Mouse (Mus musculus) kidney, adult 18-20 months (tissue): ENCODE measurements at regions not wholly inside any gene's neighbourhood (a gene's known extent, or its start where the extent isn't known, plus 50 kb on each side); places are given as distances from the start of the nearest gene placed in this dataset.

Experiments used
- DNase-seq: peaks from one replicate; pipeline ENCODE4 v3.0.0; 2021

DNA sequence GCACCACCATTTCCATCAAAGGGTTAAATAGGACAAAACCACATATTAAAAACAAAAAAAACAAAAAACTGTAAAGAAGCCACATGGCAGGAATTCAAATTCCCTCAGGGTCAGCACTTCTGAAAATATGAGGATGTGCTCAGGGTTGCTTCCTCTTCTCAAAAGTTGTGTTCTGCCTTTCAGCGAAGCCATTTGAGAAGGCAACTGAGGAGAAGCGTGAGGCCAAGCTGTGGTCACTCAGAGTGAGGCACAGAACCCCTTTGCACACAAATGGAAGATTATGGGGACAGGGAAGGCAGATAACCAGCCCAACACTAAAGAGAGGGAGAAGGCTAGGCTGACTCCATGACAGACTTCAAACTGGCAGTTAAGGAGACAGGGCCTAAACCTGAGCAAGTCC, 142.8 kb upstream of the Jade1 start:
- no peak for DNase-seq

DNA sequence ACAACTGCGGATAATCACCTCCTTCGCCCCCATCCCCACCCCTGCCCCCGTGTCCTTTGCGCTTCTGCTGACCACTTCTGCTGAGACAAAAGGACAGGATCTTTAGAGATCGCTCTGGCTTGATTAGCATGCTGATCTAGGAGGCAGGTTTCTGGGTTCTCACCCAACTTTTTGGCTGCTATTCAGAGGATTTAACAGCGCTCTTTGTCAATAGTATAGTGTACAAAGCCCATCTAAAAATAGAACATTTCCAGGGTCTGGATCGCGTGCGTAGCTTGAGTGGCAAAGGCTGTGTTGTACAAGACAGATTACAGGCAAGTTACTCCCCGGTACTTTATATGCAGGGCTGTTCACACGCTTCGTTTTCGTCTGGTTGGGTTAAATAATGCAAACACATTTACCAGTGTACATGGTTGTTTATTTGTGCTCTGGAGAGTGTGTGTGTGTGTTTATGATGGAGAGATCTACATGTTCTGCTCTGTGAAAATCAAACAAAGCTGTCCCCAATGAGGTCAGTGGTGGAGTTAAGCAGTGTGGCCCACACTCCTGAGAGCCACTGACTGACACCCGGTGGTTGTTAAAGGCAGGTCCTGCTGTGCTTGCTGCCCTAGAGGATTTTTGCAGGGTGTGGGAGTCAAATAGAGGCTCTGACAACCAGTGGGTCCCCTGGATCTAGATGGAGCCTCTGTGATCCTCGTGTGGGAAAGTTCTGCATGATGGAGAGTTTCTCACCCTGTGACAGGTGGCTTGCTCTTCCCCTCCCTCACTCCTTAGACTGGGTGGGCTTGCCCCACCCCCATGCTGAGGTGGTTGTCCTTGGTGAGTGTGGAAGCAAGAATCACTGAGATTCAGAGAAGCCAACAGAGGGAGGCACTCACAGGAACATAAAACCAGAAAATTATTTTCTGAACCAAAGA, 146.5 kb upstream of the Jade1 start:
- DNase-seq, result peak; percentile 33

DNA sequence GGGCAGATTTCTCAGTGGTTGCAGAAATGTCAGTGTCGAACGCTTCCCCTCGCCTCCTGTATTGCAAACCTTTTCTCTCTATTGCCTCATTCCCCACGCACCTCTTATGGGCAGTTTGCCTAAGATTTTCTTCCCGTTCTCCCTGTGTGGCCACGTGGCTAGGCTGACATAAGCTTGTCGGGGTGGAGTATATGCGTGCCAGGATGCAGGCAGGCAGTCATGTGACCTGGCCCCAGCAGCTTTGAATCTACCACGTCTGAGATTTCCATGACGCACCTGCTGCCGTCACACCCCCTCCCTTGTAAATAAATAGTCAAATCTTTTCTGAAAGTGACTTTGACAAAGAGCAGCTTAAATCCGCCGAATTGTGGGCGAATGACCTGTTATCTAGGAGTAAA, 147.1 kb upstream of the Jade1 start:
- DNase-seq, result peak; percentile 75

DNA sequence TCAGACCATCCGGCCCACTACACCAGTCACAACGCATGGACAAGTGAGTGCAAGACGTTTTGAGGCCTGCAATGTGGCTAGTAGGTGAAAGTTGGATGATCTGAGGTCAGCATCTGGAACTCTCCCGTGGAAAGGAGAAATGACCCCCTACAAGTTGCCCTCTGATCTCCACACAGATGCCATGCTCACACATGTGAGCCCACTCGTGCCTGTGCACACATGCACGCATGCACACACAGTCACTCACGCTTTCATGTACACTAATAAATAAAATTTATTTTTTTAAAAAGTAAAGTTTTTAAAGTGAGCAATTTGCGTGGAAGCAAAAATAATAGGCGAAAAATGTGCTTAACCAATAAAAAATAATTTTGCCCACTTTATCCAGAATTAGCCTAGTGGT, 147.5 kb upstream of the Jade1 start:
- no peak for DNase-seq

DNA sequence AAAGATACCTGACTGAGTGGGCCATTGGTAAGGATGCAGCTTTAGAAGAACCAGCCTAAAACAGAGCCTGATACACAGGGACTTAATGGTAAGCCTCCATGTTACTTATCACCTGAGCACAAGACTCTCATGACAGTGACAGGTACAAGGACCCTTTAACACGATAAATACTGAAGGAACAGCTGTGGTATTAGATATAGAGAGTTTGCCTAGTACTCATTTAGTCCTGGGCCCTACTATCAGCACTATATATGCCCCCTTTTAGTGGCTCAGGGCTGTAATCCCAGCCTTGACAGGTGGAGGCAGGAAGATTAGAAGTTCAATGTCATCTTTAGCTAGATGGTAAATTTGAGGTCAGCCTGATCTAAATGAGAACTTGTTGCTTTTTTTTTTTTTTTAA, 148.0 kb upstream of the Jade1 start:
- no peak for DNase-seq

DNA sequence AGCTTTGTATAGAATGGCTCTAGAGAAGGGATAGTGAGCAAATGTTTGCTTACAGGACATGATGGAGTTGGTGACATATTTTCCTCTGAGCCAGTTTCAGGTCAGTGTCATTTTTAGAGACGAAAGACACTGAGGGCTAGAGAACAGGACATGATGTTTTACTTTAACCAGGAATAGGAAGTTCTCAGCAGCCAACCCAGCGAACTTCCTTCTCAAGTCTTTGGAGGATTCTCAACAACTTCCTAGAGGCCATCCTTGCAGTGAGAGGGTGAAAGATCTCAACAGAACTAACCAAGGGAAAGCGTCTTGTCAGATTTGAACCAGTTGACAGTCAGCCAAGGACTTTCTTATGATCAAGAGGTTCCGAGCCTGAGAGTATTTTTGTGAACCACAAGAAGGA, 153.7 kb upstream of the Jade1 start:
- DNase-seq, result no peak

DNA sequence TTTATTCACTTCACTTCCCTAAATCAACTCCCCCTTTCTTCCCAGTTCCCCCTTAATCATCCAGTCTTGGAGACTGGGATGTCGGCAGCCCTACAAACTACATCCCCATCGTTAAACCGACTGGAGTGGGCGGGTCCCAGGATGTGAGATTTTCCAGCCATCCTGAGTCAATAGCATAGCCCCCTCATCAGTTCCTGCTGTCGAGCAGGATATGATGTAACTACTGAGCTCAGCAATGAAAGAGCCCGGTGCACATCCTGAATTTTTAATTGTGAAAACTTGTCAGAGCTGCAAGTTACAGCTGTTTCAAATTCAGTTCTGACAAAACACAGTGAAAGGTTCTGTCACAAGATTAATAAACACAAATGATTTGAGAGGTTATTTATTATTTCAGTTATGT, 165.7 kb upstream of the Jade1 start:
- no peak for DNase-seq

DNA sequence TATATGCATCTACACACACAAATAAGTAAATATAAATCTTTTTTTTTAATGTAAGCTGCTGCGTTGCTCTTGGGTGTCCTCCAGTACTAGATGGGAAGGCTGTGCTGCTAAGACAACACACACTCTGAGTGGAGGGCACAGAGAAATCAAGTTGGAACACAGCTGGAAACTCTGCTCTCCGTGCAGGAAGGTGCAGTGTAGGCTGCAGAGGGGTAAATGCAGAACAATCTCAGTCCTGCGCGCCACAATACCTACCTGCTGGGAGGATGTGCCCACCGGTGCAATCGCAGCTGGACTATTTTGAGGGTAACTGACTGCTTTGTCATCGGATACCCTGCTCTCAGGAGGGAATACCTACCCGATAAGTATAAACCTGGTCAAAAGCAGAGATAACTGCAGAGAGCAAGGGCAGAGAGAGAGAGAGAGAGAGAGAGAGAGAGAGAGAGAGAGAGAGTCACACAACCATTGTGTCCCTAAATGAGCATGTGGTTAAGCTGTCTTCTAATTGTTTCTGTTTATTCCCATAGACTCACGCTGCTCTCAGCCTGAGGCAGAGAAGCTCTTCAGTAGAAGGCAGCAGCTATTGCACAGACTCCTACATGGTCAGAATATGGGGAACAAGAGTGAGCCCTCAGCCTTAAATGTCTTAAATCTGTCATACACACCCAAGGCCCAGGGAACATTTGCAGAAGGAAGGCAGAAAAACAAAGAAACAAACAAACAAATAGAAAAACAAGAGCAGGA, 167.9 kb upstream of the Jade1 start:
- no peak for DNase-seq

DNA sequence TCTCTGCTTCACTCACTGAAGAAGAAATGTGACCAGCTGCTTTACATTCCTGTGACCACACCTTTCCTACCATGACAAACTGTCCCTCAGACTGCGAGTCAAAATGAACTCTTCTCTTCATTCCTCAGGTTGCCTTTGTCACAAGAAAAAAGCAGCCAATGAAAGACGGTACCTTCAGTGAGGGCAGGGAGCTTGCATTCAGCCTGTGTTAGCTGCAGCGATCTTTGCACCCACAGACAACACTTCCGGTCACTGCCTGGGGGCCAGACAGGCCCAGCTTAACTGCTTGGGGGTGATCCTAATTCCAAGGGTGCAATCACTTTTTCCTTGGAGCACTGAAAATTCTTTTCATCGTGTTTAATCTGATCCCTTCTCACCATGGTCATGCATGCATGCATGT, 169.2 kb upstream of the Jade1 start:
- DNase-seq, result no peak

DNA sequence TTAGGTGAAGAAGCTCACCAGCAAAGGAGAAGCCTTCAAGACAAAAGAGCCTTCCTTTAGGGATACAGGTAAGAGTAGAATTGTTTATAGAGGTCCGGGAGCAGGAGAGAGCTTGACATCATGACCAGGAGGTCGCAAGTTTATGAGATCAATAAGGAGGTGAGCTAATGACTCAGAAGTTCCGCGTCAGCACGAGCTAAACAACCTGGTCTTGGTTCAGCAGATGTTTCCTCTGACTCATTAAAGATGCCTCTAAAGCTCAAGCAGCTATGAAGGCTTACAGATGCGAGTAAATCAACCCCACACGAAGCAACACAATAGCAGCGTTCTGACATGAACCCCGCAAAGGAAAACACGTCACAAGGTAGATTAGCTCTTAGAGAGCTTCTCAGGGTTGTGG, 171.1 kb upstream of the Jade1 start:
- no peak for DNase-seq

DNA sequence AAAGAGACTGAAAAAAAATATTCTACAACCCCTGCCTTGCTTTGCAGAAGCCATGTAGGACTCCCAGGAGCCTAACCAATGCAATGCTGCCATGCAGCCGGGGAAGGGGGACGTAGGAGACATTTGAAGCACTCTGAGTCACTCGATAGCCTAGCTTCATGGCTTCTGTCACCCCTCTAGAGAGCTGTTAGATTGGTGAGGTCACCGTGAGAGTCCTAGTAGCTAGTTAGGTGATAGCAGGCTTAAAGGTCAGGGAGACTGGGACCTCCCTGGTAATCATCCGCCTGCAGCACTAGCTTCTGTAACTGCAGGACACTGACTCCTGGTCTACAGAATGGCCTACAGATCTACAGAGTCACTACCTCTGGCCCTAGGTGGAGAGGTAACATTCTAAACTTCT, 177.0 kb upstream of the Jade1 start:
- DNase-seq, result no peak

DNA sequence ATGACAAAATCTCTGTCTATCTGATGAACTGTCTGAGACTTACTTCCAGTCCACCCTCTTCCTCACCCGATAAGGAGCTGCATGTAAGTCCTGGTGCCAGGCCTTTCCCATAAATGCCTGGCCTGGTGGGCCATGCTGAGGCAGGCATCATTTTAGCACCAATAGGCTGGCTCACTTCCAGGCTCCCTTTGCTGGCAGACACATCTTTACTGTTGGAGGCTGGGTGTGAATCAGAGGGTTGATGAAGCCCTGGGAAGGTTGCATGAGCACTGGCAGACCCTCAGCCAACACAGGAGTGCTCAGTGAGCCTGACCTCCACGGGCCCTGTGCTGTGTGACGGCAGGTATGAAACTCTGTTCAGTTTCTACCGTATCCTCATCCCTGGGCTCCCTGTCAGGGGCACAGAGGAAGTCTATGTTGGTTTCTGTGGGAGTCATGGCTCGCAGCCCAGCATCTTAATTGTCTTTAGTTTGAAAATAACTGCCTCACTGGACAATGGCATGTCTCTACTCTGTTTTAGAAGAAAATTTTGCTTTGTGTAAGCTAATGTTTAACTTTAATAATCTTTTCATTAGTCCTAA, 177.6 kb upstream of the Jade1 start:
- no peak for DNase-seq

DNA sequence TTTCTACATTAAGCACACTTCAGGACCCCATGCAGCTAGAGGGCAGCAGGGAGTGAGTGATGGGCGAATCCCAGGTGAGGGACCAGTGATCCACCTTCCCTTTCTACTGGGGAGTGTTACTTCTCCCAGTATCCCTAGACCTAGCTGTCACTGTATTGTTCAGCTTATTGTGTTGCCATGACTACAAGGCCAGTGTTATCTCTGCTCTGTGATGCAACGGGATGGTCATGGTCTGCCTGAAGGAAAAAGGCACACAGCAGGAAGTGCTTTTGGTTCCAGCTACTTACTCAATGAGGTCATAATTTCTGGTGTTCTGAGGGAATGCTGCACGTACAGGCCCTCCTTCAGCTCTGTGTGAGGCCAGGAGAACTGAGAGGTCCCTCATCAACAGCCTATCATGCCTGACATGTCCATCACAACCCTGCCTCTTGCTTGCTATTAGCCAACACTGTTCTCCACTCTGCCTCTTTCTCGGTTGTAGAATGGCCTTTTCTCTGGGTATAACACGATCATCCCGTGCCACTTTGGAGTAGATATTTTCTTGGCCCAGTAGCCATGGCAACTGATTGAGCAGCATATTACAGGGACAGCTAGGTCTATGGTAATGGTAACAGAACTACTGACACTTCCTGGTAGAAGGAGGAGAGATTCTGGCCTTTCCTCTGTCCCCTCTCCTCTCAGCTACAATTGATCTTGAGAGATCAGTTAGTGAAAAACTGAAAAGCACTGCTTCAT, 178.5 kb upstream of the Jade1 start:
- no peak for DNase-seq

DNA sequence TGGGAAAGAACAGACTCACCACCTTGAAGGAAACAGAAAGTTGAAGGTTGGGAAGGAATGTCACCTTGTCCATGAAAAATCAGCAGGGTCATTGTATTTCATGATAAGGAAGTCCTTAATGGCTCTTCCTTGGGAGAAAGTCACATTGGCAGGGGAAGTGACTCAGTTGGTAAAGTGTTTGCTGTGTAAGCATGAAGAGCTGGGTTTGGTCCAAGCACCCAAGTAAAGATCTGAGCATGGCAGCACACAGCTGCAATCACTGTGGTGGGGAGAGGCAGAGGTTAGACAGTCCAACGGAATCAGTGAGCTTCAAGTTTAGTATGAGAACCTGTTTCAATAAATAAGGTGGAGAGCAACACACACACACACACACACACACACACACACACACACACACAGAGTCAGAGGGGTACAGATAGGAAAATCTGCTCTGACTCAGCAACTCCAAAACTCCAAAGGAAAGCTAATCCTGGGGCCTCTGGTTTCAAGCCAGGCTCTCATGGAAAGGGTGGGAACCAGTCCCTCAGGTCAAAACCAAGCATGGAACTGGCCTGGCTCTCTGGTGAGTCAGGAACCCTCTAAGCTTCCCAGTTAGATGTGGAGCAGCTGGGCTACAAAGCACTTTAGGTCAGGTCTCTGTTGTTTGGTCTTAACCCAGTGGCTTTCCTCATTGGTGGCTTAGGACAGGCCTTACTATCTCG, 180.2 kb upstream of the Jade1 start:
- no peak for DNase-seq

DNA sequence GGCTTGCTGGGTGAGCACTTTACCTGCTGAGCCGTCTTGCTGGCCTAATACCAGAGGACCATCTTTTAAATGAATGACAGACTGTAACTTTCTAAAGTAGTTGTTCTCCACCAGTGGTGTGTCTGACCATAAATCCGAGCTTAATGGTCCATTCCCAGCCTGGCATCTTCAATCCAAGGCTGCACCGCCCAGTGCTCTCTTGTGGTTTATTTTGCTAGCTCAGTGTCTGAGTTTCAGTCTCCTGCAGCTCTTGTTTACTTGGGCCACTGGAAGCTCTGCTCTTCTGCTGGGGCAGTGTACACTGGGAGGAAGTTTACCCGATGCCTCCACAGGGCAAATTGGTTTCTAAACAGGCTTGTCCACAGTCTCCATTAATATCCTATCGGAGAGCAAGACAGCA, 182.3 kb upstream of the Jade1 start:
- no peak for DNase-seq

DNA sequence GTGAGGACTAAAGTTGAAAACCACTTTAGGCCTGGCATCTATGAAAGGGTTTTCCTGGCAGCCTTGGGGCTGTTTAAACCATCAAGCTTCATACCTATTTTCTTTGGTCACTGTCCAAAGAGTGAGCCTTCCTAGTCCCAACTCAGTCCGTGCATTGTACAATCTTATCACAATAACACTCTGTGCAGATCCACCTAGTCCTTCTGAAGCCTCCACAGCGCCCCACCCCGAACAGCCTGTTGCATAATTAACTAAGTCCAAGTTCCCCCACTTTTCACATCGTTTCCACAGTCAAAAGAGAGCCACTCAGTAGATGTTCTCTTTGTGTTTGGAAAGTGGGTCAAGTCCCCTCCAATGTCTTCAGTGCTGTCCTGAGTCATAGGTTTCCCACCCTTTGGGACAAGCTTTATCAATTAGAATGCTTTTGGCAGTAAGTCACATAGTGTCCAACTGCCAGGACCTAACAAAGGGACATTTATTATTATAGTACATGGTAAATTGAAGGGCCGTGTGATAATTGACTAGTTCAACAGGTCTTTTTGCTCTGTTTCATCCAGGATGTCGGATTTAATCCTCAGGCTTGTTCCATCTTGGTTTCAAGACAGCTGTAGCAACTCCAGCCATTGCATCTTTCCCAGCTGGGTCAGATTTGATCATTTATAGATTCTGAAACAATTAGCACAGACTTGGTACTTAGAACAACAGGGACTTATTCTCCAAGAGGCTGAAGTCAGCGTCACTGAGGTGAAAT, 187.0 kb upstream of the Jade1 start:
- DNase-seq, result no peak

DNA sequence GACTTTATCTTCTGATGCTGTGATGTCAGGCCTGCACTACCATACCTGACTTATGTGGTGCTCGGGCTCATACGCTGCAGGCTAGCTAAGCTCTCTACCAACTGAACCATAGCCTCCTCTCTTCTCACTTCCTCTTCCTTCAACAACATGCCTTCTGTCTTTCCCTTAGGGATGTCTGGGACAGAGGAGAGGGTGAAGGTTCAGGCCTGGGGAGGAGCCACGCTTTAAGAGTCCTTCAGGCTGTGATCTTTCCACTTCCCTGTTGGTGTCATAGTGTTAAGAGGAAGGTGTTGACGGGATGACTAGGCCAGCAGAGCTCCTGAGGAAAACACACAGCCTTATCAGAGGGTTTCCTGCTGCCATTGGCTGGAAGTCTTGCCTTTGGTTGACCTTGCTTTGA, 188.8 kb upstream of the Jade1 start:
- no peak for DNase-seq

DNA sequence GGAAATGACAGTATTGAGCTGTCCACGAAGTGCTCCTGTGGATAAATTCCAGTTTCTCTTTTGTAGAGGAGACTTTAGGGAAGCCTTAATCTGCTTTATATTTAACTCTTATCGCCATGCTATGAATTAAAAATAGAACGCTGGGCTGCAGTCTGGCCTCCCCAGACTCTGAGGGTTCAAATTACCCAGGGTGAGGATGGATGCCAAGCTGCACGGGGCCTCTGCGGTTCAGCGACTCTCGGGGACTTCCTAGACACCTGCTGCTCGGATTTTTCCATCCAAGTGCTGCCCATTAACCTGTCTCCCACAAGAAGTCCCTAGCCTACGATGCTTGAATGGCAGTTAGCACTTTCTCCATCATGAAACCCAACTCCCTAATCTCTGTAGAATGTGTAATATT, 189.3 kb upstream of the Jade1 start:
- no peak for DNase-seq

DNA sequence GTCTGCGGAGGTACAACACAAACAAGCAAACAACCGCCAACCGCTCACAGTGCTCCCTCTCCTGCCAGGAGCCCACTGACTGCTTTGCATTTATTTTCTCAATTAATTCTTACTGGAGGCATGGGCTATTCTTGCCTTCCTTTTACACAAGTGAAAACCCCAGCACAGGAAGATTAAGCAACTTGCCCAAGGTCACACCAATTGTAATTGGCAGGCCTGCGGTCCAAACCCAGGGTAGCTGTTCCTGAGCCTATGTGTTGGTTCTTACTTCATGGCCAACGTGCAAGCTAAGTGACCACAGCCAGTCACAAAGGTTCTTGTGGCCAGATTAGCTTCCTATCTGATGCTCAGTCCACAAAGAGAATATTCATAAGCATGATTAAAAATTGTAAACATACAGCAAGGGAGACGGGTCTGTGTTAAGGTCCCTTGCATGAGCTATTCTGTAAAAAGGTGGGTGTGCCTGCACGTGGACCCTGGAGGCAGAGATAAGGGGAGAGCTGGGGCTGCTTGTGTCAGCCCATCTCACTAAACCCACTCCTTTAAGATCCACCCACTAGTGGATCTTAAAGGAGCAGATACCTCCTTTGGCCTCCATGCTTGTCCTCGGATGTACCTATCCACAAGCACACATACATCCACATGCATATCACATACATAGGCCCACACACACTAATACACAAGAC, 190.2 kb upstream of the Jade1 start:
- no peak for DNase-seq

DNA sequence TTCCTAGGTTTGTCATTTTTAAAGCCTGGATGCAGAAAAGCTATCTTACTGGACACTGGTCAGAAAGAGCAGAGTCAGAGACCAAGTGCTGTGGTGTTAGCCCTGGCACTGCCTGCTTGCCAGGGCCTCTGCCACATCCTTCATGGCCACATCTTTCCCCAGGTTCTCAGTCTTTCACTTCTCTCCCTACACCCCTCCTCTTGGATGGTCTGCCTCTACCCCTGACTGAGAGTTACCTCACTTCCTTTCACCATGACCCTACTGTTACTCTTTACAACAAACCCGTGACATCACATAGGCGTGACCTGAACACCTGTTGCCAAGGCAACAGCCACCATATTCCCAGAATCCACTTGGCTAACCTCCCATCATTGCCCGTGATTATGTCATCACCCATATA, 191.6 kb upstream of the Jade1 start:
- no peak for DNase-seq

DNA sequence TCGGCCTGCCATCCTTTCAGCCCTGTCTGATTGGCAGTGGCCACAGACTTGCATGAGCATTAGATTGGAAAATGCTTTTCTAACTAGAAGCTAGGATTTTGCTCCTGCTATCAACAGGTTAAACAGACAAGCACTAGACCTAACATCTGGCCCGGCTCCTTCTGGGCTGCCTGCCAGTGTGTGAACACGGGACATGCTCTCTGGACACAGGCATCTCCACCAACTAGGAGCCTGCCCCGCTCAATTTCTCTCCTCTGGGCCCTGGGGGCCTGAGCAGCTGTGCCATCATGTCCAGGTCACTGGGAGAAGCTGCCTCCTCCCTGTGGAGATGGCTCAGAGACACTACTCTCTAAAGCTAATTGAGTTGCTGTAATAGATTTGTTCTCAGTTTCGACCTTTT, 195.3 kb upstream of the Jade1 start:
- DNase-seq, result peak; percentile 72
